Mouse (Mus musculus): ENCODE results near the gene Stra6. TPM values are rescaled to one million over a fixed set of nuclear protein-coding genes. Genes with fewer than 3 reads are reported as not detected.

The Stra6 gene
- polyA plus RNA-seq (2012; rRNA removed) = 2.7 and 2.8 TPM in 2 replicates

GRCm38 (mm10) chr9:58063531-58063930 lies at the start of gene Stra6:
Gene Stra6 (plus strand): TSS chr9:58063788.

GRCm38 (mm10) chr9:58118671-58119070 lies 55.1 kb downstream of the Stra6 start, which contains the start of gene Ccdc33:
Gene Ccdc33 (minus strand): TSS chr9:58118823.

Other genes starting within 250 kb of the Stra6 start
- gene Arid3b, start 227.0 kb upstream of the Stra6 start, polyA plus RNA-seq (2012; rRNA removed) = 8.5 and 10.7 TPM in 2 replicates
- gene Ubl7, start 152.8 kb upstream of the Stra6 start, polyA plus RNA-seq (2012; rRNA removed) = 101 and 144 TPM in 2 replicates
- gene Sema7a, start 123.7 kb upstream of the Stra6 start, polyA plus RNA-seq (2012; rRNA removed) = 10.8 and 12.6 TPM in 2 replicates
- gene Cyp11a1, start 57.4 kb upstream of the Stra6 start, polyA plus RNA-seq (2012; rRNA removed) = 0.05 and 0.09 TPM in 2 replicates
- 0.14 TPM in 1 of 2 replicates, not detected in the other for gene Ccdc33, start 55.0 kb downstream of the Stra6 start, polyA plus RNA-seq (2012; rRNA removed)
- gene Islr, start 140.5 kb downstream of the Stra6 start, polyA plus RNA-seq (2012; rRNA removed) = 102 and 125 TPM in 2 replicates
- 1.8 and 2.2 TPM in 2 replicates for gene Islr2, start 140.5 kb downstream of the Stra6 start, polyA plus RNA-seq (2012; rRNA removed)
- 27.6 and 29.3 TPM in 2 replicates for gene Pml, start 186.0 kb downstream of the Stra6 start, polyA plus RNA-seq (2012; rRNA removed)
- 28.9 and 34.8 TPM in 2 replicates for gene Stoml1, start 189.4 kb downstream of the Stra6 start, polyA plus RNA-seq (2012; rRNA removed)
- gene Loxl1, start 249.4 kb downstream of the Stra6 start, polyA plus RNA-seq (2012; rRNA removed) = 88.0 and 89.3 TPM in 2 replicates

All from colon, adult 2 months (tissue).